Mouse (Mus musculus) bone marrow macrophage, adult 2 months (primary cell): ENCODE measurements around the gene Arhgap8.

Source experiments
- CTCF ChIP-seq: IDR thresholded peaks from 2 replicates; pipeline ENCODE4 v1.5.1; 2012; ENCODE audit warnings: low read depth, mild to moderate bottlenecking, low read length, moderate library complexity
- POLR2A ChIP-seq: IDR thresholded peaks from 2 replicates; pipeline ENCODE4 v1.6.1; 2012; ENCODE audit warnings: mild to moderate bottlenecking, low read depth, low read length, borderline replicate concordance

DNA sequence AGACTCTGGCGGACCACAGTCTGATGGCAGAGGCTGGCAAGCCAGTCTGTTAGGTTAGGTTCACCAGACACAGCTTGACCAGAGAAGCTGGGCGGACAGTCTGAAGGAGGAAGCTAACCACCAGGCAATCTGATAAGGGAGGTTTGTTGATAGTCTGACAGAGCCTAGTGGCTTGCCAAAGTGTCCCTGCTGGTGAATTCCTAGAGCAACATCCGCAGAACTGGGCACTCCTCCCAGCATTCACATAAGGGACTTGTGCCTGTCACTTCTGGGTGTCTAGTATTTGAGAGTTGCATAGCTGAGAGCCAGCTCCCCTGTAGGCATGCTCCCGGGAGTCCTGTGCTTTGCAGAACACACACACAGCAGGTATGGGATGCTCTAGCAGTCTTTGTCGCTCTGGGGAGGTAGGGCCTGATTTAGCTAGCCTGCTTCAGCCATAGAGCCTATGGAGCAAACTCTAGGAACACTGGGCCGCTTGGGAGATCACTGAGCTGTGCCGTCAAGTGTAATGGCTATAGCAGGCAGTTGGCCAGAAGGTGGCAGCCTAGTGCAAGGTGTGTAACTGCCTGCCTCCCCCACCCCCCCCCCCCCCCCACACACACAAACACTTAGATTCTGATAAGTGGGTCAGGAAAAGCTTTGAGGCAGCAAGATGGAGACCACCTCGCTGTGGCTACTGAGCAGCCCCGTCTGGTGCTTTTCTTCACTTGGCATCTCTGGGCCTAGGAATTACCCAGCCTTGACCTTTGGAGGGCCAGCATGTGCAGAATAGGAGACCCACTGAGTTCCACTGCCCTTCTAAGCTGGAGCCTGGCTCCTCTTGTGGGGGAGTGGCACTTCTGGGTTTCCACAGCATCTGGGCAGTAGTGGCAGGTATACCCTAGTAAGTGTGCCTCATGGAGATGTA, 48.2 kb upstream of the Arhgap8 start:
- TF ChIP-seq CTCF (no peak), POLR2A (no peak)
